Mouse (Mus musculus) liver, embryonic 15.5 days (tissue): ENCODE data around the gene Pecam1. TPM values are rescaled to one million over a fixed set of nuclear protein-coding genes. Genes with fewer than 3 reads are reported as not detected.
"Not testable (repeated sequence)": the region's sequence is repeated elsewhere in the genome, so short reads cannot be mapped to it uniquely, and the experiment has no call there.

ENCODE experiments used
- ATAC-seq: fragments of 200-750 bp; cut with Nextera tagmentation; 2 replicates; pipeline ENCODE4 v1.8.0; 2017; ENCODE audit warnings: moderate number of reproducible peaks, mild to moderate bottlenecking, moderate library complexity; ENCODE audit not compliant: insufficient read depth
- H3K27ac ChIP-seq: fragments of 300-500 bp; sonication (generic); replicated peaks from 2 replicates; pipeline ENCODE4 v1.5.1; 2015; ENCODE audit warnings: mild to moderate bottlenecking, inconsistent platforms
- H3K27me3 ChIP-seq: fragments of 300-500 bp; sonication (generic); 2 replicates; pipeline ENCODE4 v1.6.1; 2015; ENCODE audit warnings: mild to moderate bottlenecking, inconsistent platforms
- H3K36me3 ChIP-seq: fragments of 300-500 bp; sonication (generic); replicated peaks from 2 replicates; pipeline ENCODE4 v1.6.1; 2015; ENCODE audit warnings: moderate library complexity, mild to moderate bottlenecking, inconsistent platforms
- H3K4me1 ChIP-seq: fragments of 300-500 bp; sonication (generic); replicated peaks from 2 replicates; pipeline ENCODE4 v1.6.1; 2015; ENCODE audit warnings: inconsistent platforms
- H3K4me2 ChIP-seq: fragments of 300-500 bp; sonication (generic); 2 replicates; pipeline ENCODE4 v1.6.1; 2015; ENCODE audit warnings: moderate library complexity, mild to moderate bottlenecking, inconsistent platforms
- H3K4me3 ChIP-seq: fragments of 300-500 bp; sonication (generic); replicated peaks from 2 replicates; pipeline ENCODE4 v1.5.1; 2015; ENCODE audit warnings: mild to moderate bottlenecking, inconsistent platforms
- H3K9ac ChIP-seq: fragments of 300-500 bp; sonication (generic); 2 replicates; pipeline ENCODE4 v1.6.1; 2015; ENCODE audit warnings: moderate library complexity, mild to moderate bottlenecking, inconsistent platforms
- H3K9me3 ChIP-seq: fragments of 300-500 bp; sonication (generic); replicated peaks from 2 replicates; pipeline ENCODE4 v1.6.1; 2016; ENCODE audit warnings: inconsistent platforms
- WGBS: fragments of 180-500 bp; shearing (Covaris S2); methylation state at CpG from one replicate; pipeline ENCODE4 v1.1.7; 2015; ENCODE audit warnings: mixed read lengths; ENCODE audit not compliant: insufficient replicate concordance; 5-methylcytosine and 5-hydroxymethylcytosine counted together
- polyA plus RNA-seq: library from polyadenylated mRNA; unstranded; fragments of >200 nt; fragmentation: Nextera tagmentation; extraction: Ambion mirVana; gene quantifications from 2 replicates; pipeline ENCODE4 v1.2.1, GENCODE M21; 2015

The Pecam1 gene
- polyA plus RNA-seq, 1 experiment from 2014 or later = 7.0 TPM

DNA sequence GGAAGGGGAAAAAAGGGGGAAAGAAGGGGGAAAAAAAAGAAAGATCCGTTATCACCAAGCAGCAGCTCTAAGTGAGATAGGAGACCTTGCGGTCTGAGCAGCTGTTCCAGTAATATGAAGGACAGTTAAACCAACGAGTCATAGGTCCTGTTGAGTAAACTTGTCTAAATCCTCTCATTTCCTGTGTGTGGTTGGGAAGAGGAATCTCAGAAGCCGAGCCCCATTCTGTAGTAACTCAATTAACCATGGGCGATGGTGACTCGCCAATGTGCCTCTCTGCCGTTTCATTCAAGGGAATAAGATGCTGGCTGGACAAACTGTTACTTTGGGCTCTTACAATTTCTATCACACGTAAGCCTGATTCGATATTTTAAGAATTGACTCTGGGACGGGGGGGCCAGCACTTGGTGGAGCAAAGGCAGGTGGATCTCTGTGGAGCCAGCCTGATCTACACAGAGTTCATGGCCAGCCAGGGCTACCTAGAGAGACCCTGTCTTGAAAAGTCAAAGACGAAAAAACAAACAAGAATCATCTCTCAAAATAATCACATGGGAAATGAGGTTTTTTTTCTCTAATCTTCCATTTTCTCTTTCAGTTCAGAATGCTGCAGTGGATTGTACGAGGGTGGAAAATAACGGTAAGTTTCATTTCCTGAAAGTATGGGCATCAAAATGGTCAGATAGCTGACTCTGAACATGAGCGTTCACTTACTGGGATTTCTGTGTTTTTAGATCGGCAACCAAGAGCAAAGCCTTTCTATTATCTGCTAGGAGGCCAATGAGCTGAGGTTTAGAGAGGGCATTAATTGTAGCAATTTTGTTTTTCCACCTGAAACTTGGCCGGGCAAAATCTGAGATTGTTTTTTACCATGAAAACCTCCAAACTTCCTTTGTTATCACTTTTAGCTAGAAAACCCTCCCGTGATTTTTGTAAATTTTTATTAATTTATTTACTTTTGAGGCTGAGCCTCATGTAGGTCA, 901 bp upstream of the Pecam1 start, which contains the start of gene Milr1:
Gene Milr1 (plus strand): TSS at position 188 of the 980 bp plus-strand sequence.
- H3K9ac ChIP-seq = no peak within 1 kb of the TSS
- no peaks in the 10 kb centered on the region for H3K36me3 ChIP-seq
- 17% methylated on average over 17 of the region's 17 CpGs for WGBS
- H3K9me3 ChIP-seq = no peaks in the 10 kb centered on the region
- H3K4me1 ChIP-seq = peaks cover 12% of the 10 kb centered on the region; the same call in 1 of the 2 replicates
- ATAC-seq = no peak
- H3K4me2 ChIP-seq = peak within 1 kb of the TSS; percentile 32
- H3K27ac ChIP-seq = peak within 1 kb of the TSS; percentile 57
- peaks cover 11% of the 10 kb centered on the region for H3K27me3 ChIP-seq
- H3K4me3 ChIP-seq = peak within 1 kb of the TSS; percentile 24

DNA sequence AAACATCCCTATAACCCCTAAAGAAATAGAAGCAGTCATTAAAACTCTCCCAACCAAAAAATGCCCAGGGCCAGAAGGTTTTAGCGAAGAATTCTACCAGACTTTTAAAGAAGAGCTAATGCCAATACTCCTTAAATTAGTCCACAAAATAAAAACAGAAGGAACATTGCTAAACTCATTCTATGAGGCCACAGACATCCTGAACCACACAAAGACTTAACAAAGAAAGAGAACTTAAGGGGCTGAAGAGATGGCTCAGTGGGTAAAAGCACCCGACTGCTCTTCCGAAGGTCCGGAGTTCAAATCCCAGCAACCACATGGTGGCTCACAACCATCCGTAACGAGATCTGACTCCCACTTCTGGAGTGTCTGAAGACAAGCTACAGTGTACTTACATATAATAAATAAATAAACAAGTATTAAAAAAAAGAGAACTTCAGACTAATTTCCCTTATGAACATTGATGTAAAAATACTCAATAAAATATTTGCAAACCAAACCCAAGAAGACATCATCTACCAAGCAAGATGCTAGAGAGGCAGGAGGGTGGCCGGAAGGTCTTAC, 789 bp downstream of the Pecam1 start:
- not testable (repeated sequence) for H3K4me2 ChIP-seq, H3K27ac ChIP-seq

DNA sequence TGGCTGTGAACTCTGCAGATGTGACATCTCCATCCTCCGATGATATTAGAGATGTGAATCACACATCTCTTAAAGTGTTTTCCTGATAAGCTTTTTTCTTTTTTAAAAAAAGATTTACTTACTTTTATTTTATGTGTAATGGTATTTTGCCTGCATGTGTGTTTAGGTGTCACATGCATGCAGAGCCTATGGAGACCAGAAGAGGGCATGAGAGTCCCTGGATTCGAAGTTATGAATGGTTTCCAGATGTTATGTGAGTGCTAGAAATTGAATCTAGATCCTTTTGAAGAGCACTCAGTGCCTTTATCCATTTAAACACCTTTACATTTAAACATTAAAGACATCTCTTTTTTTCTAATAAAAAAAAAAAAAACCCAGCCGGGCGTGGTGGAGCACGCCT, 5.5 kb downstream of the Pecam1 start:
- Histone ChIP-seq H3K36me3 (no peaks in the 10 kb centered on the region), H3K4me1 (no peaks in the 10 kb centered on the region), H3K4me3 (no peak overlapping the region), H3K9ac (no peak overlapping the region), H3K27me3 (no peaks in the 10 kb centered on the region), H3K9me3 (no peaks in the 10 kb centered on the region), H3K27ac (no peak overlapping the region), H3K4me2 (no peak overlapping the region)
- ATAC-seq = no peak
- WGBS = 75% methylated on average over 5 of the region's 5 CpGs

More for the DNA sequence above, 789 bp downstream of the Pecam1 start:
- not testable (repeated sequence) for H3K4me3 ChIP-seq, H3K9me3 ChIP-seq, H3K36me3 ChIP-seq, ATAC-seq, H3K9ac ChIP-seq
- peaks cover 12% of the 10 kb centered on the region; the same call in 1 of the 2 replicates for H3K4me1 ChIP-seq
- 70% methylated on average over 7 of the region's 7 CpGs for WGBS
- H3K27me3 ChIP-seq = peaks cover 11% of the 10 kb centered on the region

DNA sequence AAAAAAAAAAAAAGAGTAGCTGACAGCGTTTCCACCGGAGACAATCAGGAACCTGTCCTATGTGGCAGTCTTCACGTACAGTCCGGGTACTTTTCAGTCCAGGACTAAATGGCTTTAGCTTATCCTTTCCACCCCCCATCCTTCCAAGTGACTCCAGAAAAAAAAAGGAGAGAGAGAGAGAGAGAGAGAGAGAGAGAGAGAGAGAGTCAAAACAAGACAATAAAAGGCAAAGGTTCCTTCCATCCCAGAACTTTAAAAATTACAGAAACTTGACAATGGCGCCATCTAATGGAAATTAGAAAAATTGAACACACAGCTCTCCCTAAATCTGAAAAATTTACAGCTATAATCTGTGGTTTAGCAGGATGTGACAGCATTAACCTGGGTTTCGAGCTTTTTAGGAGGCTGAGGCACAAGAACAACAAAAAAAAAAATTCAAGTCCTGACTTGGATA, 8.0 kb downstream of the Pecam1 start:
- no peaks in the 10 kb centered on the region for H3K27me3 ChIP-seq
- ATAC-seq = no peak
- 31% methylated on average over 6 of the region's 6 CpGs for WGBS
- no peaks in the 10 kb centered on the region for H3K4me1 ChIP-seq
- no peak overlapping the region for H3K4me2 ChIP-seq
- H3K27ac ChIP-seq = no peak overlapping the region
- H3K9ac ChIP-seq = no peak overlapping the region
- H3K9me3 ChIP-seq = no peaks in the 10 kb centered on the region
- no peak overlapping the region for H3K4me3 ChIP-seq
- H3K36me3 ChIP-seq = no peaks in the 10 kb centered on the region

DNA sequence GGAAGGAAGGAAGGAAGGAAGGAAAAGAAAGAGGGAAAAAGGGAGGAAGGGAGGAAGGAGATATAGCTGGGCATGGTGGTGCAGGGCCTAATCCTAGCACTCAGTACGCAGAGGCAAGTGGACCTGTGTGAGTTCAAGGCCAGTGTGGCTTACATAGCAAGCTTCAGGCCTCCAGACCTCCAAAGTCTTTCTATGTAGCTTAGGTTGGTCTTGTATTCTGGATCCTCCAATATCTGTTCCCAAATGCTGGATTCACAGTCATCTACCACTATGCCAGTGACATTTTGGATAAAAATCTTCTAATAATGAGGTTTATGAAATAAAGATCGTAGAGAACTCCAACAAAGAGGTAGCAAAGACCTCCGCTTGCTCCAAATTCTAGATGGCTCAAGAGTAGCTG, 8.6 kb downstream of the Pecam1 start:
- Histone ChIP-seq H3K9ac (no peak overlapping the region), H3K4me2 (no peak overlapping the region), H3K27me3 (no peaks in the 10 kb centered on the region), H3K9me3 (no peaks in the 10 kb centered on the region), H3K4me3 (no peak overlapping the region), H3K4me1 (no peaks in the 10 kb centered on the region), H3K36me3 (no peaks in the 10 kb centered on the region), H3K27ac (no peak overlapping the region)
- 67% methylated on average over 3 of the region's 3 CpGs for WGBS
- no peak for ATAC-seq

DNA sequence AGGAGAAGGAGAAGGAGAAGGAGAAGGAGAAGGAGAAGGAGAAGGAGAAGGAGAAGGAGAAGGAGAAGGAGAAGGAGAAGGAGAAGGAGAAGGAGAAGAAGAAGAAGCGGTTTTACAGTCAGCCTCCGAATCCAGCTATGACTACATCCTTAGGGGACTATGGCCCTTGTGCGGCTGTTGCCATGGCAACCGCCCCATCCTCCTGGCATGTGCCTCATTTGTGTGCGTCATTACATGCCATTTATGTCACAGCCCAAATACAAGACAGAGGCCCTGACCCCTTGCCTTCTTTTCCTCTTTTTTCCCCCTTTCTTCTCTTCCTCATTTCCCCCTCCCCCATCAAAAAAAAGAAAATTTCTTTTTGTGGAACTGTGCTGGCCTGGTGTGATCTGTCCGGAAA, 9.2 kb downstream of the Pecam1 start:
- Histone ChIP-seq H3K4me1 (no peaks in the 10 kb centered on the region), H3K36me3 (no peaks in the 10 kb centered on the region), H3K4me2 (no peak overlapping the region), H3K27ac (no peak overlapping the region), H3K27me3 (no peaks in the 10 kb centered on the region), H3K9me3 (no peaks in the 10 kb centered on the region), H3K4me3 (no peak overlapping the region), H3K9ac (no peak overlapping the region)
- 59% methylated on average over 6 of the region's 6 CpGs for WGBS
- no peak for ATAC-seq

DNA sequence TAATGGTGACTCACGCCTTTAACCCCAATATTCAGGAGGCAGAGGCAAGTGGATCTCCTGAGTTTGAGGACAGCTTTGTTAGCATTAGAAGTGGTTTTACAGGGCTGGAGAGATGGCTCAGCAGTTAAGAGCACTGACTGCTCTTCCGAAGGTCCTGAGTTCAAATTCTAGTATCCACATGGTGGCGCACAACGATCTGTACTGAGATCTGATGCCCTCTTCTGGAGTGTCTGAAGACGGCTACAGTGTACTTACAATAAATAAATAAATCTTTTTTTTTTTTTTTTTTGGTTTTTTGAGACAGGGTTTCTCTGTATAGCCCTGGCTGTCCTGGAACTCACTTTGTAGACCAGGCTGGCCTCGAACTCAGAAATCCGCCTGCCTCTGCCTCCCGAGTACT, 9.7 kb downstream of the Pecam1 start:
- not testable (repeated sequence) for H3K9ac ChIP-seq, H3K4me3 ChIP-seq, ATAC-seq, H3K9me3 ChIP-seq, H3K27ac ChIP-seq, H3K36me3 ChIP-seq, H3K4me2 ChIP-seq, H3K4me1 ChIP-seq, H3K27me3 ChIP-seq
- 78% methylated on average over 8 of the region's 8 CpGs for WGBS

DNA sequence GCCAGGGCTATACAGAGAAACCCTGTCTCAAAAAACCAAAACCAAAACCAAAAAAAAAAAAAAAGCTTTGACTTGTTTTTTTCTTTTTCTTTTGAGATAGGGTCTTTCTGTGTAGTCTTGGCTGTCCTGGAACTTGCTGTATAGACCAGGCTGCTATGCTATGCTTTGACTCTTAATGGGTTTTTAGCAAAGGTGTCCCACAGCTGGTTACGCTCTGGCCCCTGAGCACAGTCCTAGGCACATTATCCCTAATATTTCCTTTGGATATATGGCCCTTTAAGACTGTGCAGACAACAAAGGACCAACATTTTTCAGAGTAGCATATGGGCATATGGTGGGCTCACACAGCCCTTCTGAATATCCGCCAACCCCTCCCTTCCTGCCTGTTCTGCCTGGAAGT, 11.3 kb downstream of the Pecam1 start:
- no peak for ATAC-seq
- no peak overlapping the region for H3K4me3 ChIP-seq
- no peaks in the 10 kb centered on the region for H3K27me3 ChIP-seq
- no peaks in the 10 kb centered on the region for H3K36me3 ChIP-seq
- H3K27ac ChIP-seq = no peak overlapping the region
- H3K9ac ChIP-seq = no peak overlapping the region
- no peak overlapping the region for H3K4me2 ChIP-seq
- H3K9me3 ChIP-seq = no peaks in the 10 kb centered on the region
- 82% methylated on average over 2 of the region's 2 CpGs for WGBS
- H3K4me1 ChIP-seq = no peaks in the 10 kb centered on the region

DNA sequence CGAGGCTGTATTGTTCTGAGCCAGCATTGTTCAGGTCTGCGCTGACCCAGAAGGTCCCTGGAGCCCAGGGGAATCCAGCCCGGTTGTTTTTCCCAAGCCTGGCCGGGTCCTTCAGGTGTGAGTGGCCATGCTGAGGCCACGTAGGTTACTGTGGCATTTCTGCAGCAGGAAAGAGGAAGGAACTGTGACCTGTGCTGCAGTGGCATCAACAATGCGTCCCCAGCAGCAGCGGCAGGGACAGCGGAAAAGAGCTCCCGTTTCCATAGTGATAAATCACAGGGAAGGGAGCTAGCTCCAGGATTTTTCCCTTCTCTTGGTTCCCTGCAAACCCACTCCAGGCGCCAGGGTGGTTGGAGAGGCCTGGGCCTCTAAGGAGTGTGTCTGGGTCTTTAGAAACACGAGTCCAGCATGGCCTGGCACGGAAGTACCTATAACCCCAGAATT, 13.2 kb downstream of the Pecam1 start:
- Histone ChIP-seq H3K36me3 (no peaks in the 10 kb centered on the region), H3K9me3 (no peaks in the 10 kb centered on the region), H3K9ac (no peak overlapping the region), H3K4me2 (no peak overlapping the region), H3K4me3 (no peak overlapping the region), H3K27me3 (no peaks in the 10 kb centered on the region), H3K27ac (no peak overlapping the region), H3K4me1 (no peaks in the 10 kb centered on the region)
- 49% methylated on average over 12 of the region's 12 CpGs for WGBS
- no peak for ATAC-seq

DNA sequence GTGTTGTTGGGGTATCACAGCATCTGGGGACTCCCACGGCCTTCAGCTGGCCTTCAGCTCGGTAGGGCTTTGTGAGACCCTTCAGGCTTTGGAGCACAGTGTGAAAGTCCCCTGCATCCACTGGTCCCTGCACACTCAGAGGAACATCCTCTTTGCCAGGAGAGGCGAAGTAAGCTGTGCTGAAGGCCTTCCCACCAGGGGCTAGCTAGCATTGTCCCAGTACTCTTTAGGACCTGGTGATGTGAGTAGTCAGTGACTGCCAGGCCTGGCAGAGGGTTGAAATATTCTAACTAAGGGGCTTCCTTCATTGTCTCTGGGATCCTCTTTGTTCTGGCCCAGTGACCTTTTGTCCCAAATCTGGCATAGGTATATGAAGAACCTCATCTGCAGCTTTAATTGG, 13.8 kb downstream of the Pecam1 start:
- no peak overlapping the region for H3K27ac ChIP-seq
- no peak overlapping the region for H3K9ac ChIP-seq
- 64% methylated on average over 3 of the region's 3 CpGs for WGBS
- no peaks in the 10 kb centered on the region for H3K36me3 ChIP-seq
- no peak for ATAC-seq
- H3K4me3 ChIP-seq = no peak overlapping the region
- H3K27me3 ChIP-seq = no peaks in the 10 kb centered on the region
- H3K4me2 ChIP-seq = no peak overlapping the region
- no peaks in the 10 kb centered on the region for H3K9me3 ChIP-seq
- no peaks in the 10 kb centered on the region for H3K4me1 ChIP-seq

DNA sequence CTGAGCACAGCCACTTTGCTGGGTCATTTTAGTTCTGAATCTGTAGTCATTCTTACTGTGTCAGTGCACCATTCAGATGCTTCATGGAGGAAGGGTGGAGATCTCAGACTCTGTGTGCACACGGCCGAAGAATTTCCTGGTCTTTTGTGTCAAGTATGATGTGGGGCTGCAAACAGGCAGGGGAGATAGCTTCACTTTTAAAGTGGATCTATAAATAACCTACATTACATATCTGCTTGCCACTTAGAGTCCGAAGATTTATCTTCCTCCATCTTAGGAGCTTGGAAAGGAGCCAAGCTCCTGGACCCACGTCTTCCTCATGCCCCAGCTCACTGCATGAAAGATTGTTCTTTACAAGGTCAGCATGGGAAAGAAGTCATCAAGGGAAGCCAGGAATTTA, 19.7 kb downstream of the Pecam1 start:
- Histone ChIP-seq H3K27me3 (no peaks in the 10 kb centered on the region), H3K27ac (no peak overlapping the region), H3K4me3 (no peak overlapping the region), H3K36me3 (no peaks in the 10 kb centered on the region), H3K4me1 (peaks cover 16% of the 10 kb centered on the region), H3K9me3 (no peaks in the 10 kb centered on the region), H3K4me2 (no peak overlapping the region), H3K9ac (no peak overlapping the region)
- WGBS = 34% methylated on average over 4 of the region's 4 CpGs
- no peak for ATAC-seq
